Mouse (Mus musculus): ENCODE data around the gene Siva1. TPM values are rescaled to one million over a fixed set of nuclear protein-coding genes. Genes with fewer than 3 reads are reported as not detected.
A peak's percentile ranks its signal among the peaks of the same experiment; 100 is the strongest.

Gene Siva1
- total RNA-seq (2021): 10 to 100 TPM; 17.8 to 23.0 TPM

GRCm38 (mm10) chr12:112644180-112644854 is at the start of gene Siva1:
Siva1 (plus strand) TSS chr12:112644679.
- intact Hi-C loops (cut with DNase I): no loop called here
- peak; percentile 97 to 99 for DNase-seq (ENCODE audit: low spot score in 2 of 2)

GRCm38 (mm10) chr12:112594989-112595388 is 49.5 kb upstream of the Siva1 start:
- intact Hi-C loops (cut with DNase I): no loop called here
- peak; percentile 72 to 78 for DNase-seq (ENCODE audit: low spot score in 2 of 2)

- DNase-seq (ENCODE audit: low spot score in 2 of 2): no peak
- intact Hi-C loops (cut with DNase I): no loop called here
Measured at GRCm38 (mm10) chr12:112595626-112596025, 48.9 kb upstream of the Siva1 start.

- DNase-seq (ENCODE audit: low spot score in 2 of 2): no peak
Measured at GRCm38 (mm10) chr12:112596454-112596853, 48.0 kb upstream of the Siva1 start.

GRCm38 (mm10) chr12:112596891-112597500 is 47.5 kb upstream of the Siva1 start:
- intact Hi-C loops (cut with DNase I): no loop called here
- no peak for DNase-seq (ENCODE audit: low spot score in 2 of 2)

More at GRCm38 (mm10) chr12:112596454-112596853, 48.0 kb upstream of the Siva1 start:
- intact Hi-C loops (cut with DNase I): no loop called here

GRCm38 (mm10) chr12:112597618-112598017 is 46.9 kb upstream of the Siva1 start:
- intact Hi-C loops (cut with DNase I): no loop called here
- DNase-seq (ENCODE audit: low spot score in 2 of 2): no peak

- no peak for DNase-seq (ENCODE audit: low spot score in 2 of 2)
- intact Hi-C loops (cut with DNase I): no loop called here
Measured at GRCm38 (mm10) chr12:112599198-112599597, 45.3 kb upstream of the Siva1 start.

GRCm38 (mm10) chr12:112599942-112600611 is 44.4 kb upstream of the Siva1 start:
- DNase-seq (ENCODE audit: low spot score in 2 of 2): no peak
- intact Hi-C loops (cut with DNase I): no loop called here

- DNase-seq (ENCODE audit: low spot score in 2 of 2): no peak
- intact Hi-C loops (cut with DNase I): no loop called here
Measured at GRCm38 (mm10) chr12:112604022-112604421, 40.5 kb upstream of the Siva1 start.

- DNase-seq (ENCODE audit: low spot score in 2 of 2): peak in 1 of 2 experiments; percentile 34
- intact Hi-C loops (cut with DNase I): loop anchor here (1.0 kb wide), 1 partner anchor 53 kb away; no protein-coding TSS in a partner anchor
Measured at GRCm38 (mm10) chr12:112604709-112605649, 39.5 kb upstream of the Siva1 start.

- intact Hi-C loops (cut with DNase I): loop anchor here (1.0 kb wide), 1 partner anchor 53 kb away; no protein-coding TSS in a partner anchor
- peak; percentile 79 to 83 for DNase-seq (ENCODE audit: low spot score in 2 of 2)
Measured at GRCm38 (mm10) chr12:112605766-112606165, 38.7 kb upstream of the Siva1 start.

GRCm38 (mm10) chr12:112606998-112607397 is 37.5 kb upstream of the Siva1 start:
- intact Hi-C loops (cut with DNase I): no loop called here
- DNase-seq (ENCODE audit: low spot score in 2 of 2): no peak

GRCm38 (mm10) chr12:112609031-112609430 is 35.4 kb upstream of the Siva1 start:
- intact Hi-C loops (cut with DNase I): no loop called here

GRCm38 (mm10) chr12:112616668-112617067 is 27.8 kb upstream of the Siva1 start:
- no peak for DNase-seq (ENCODE audit: low spot score in 2 of 2)
- intact Hi-C loops (cut with DNase I): no loop called here

More at GRCm38 (mm10) chr12:112609031-112609430, 35.4 kb upstream of the Siva1 start:
- no peak for DNase-seq (ENCODE audit: low spot score in 2 of 2)

- DNase-seq (ENCODE audit: low spot score in 2 of 2): peak; percentile 73 to 83
- intact Hi-C loops (cut with DNase I): no loop called here
Measured at GRCm38 (mm10) chr12:112617184-112617583, 27.3 kb upstream of the Siva1 start.

- intact Hi-C loops (cut with DNase I): no loop called here
- DNase-seq (ENCODE audit: low spot score in 2 of 2): peak; percentile 54 to 67
Measured at GRCm38 (mm10) chr12:112617898-112618380, 26.5 kb upstream of the Siva1 start.

- intact Hi-C loops (cut with DNase I): no loop called here
Measured at GRCm38 (mm10) chr12:112618981-112619685, 25.3 kb upstream of the Siva1 start.

GRCm38 (mm10) chr12:112619686-112620353 is 24.7 kb upstream of the Siva1 start, which contains the start of gene Adssl1:
Adssl1 (plus strand) TSS chr12:112620045.
- intact Hi-C loops (cut with DNase I): loop anchor here (2.0 kb wide), 1 partner anchor 67 kb away; no protein-coding TSS in a partner anchor
- peak; percentile 37 to 53 for DNase-seq (ENCODE audit: low spot score in 2 of 2)

More at GRCm38 (mm10) chr12:112618981-112619685, 25.3 kb upstream of the Siva1 start:
- no peak for DNase-seq (ENCODE audit: low spot score in 2 of 2)

All from left cerebral cortex, postnatal 36 days (tissue).